Comparison of ENCODE assay signal across 10 mouse cellular contexts in genomic region chr10:59965788-59966187, GRCm38 (mm10). TPM values are rescaled to one million over a fixed set of nuclear protein-coding genes. Genes with fewer than 3 reads are reported as not detected.
DNase-seq lines count a peak whose midpoint lies in the region; ATAC-seq and TF ChIP-seq lines count a peak whose summit lies in the region.
"Had no signal": no experiment of that assay in that cellular context is flagged by ENCODE, and none has a peak within 500 bp of the region (broad histone marks: within the 10 kb centered on the region; RNA-seq: fewer than 3 reads in every experiment).

No protein-coding gene starts in this region.

- H3K27ac ChIP-seq in heart, embryonic 12.5 days (ENCODE audit: poor library complexity, severe bottlenecking), result peak overlapping the region; percentile 65; the same call in 1 of the 2 replicates
- H3K27ac ChIP-seq in lung, postnatal 0 days (ENCODE audit: low read length), result no peak overlapping the region
- H3K27ac ChIP-seq in limb, embryonic 10.5 days, result peak overlapping the region; percentile 96
- H3K27ac ChIP-seq in stomach, postnatal 0 days (replicated peaks), result peak overlapping the region; percentile 87

- H3K36me3 ChIP-seq in heart, embryonic 12.5 days, result no peaks in the 10 kb centered on the region
- H3K36me3 ChIP-seq in lung, postnatal 0 days (ENCODE audit: insufficient read depth, low read length), result no peaks in the 10 kb centered on the region
- no peaks in the 10 kb centered on the region for H3K36me3 ChIP-seq in limb, embryonic 10.5 days
- no peaks in the 10 kb centered on the region for H3K36me3 ChIP-seq in stomach, postnatal 0 days (ENCODE audit: control insufficient read depth, insufficient read depth, low read length)

- 77% methylated on average over 8 of the region's 8 CpGs for whole genome bisulfite sequencing in heart, embryonic 12.5 days
- 72% methylated on average over 8 of the region's 8 CpGs for WGBS in lung, postnatal 0 days
- 38% methylated on average over 8 of the region's 8 CpGs for WGBS in limb, embryonic 10.5 days
- 65% methylated on average over 8 of the region's 8 CpGs for WGBS in stomach, postnatal 0 days

- no peak for DNase-seq in heart, postnatal 4 days
- DNase-seq in lung, postnatal 0 days (ENCODE audit: low spot score), result peak; percentile 5
- DNase-seq in lung, postnatal 14 days, result no peak
- DNase-seq in limb, embryonic 10.5 days (ENCODE audit: low spot score), result peak; percentile 71
- no peak for DNase-seq in stomach, postnatal 0 days (ENCODE audit: low spot score)
- DNase-seq in adrenal gland, postnatal 25 days, result no peak
- DNase-seq in cerebellum, adult 9-10 months, result no peak
- DNase-seq: kidney, adult 8-10 months; right cerebral cortex, adult 18-20 months had no signal

- H3K9me3 ChIP-seq in heart, embryonic 12.5 days (replicated peaks), result 0 out of 2 replicates have a peak, but pooled peaks cover 4% of the 10 kb centered on the region
- no peaks in the 10 kb centered on the region for H3K9me3 ChIP-seq in lung, postnatal 0 days (ENCODE audit: low read length)
- H3K9me3 ChIP-seq in limb, embryonic 10.5 days (replicated peaks), result no peaks in the 10 kb centered on the region
- no peaks in the 10 kb centered on the region for H3K9me3 ChIP-seq in stomach, postnatal 0 days (ENCODE audit: control insufficient read depth, low read length)

- ATAC-seq in heart, embryonic 12.5 days (ENCODE audit: insufficient number of reproducible peaks, low FRiP score), result no peak
- no peak for ATAC-seq in lung, postnatal 0 days
- ATAC-seq in stomach, postnatal 0 days (ENCODE audit: low FRiP score, low TSS enrichment), result no peak

- no peak overlapping the region for H3K4me2 ChIP-seq in heart, embryonic 12.5 days
- H3K4me2 ChIP-seq in lung, postnatal 0 days (replicated peaks; ENCODE audit: low read depth, low read length), result no peak overlapping the region
- H3K4me2 ChIP-seq in stomach, postnatal 0 days (replicated peaks; ENCODE audit: low read depth), result no peak overlapping the region

- H3K9ac ChIP-seq in heart, embryonic 12.5 days, result no peak overlapping the region; the same call in 1 of the 2 replicates
- H3K9ac ChIP-seq in lung, postnatal 0 days (replicated peaks; ENCODE audit: low read depth), result no peak overlapping the region
- H3K9ac ChIP-seq in stomach, postnatal 0 days (ENCODE audit: low read length), result peak overlapping the region; percentile 47

- H3K4me1 ChIP-seq in heart, embryonic 12.5 days (replicated peaks), result peaks cover 30% of the 10 kb centered on the region
- H3K4me1 ChIP-seq in lung, postnatal 0 days (ENCODE audit: insufficient read depth, low read depth, low read length), result peaks cover 10% of the 10 kb centered on the region
- H3K4me1 ChIP-seq in limb, embryonic 10.5 days, result peaks cover 52% of the 10 kb centered on the region
- H3K4me1 ChIP-seq in stomach, postnatal 0 days (replicated peaks; ENCODE audit: control insufficient read depth, insufficient read depth), result peaks cover 17% of the 10 kb centered on the region

- TF ChIP-seq EP300 in lung, postnatal 0 days (IDR thresholded peaks at IDR 0.05), result no peak
- no peak for TF ChIP-seq EP300 in stomach, postnatal 0 days (optimal IDR thresholded peaks at IDR 0.05)

- TF ChIP-seq CTCF in lung, postnatal 0 days (IDR thresholded peaks at IDR 0.05), result no peak
- TF ChIP-seq CTCF in stomach, postnatal 0 days (IDR thresholded peaks at IDR 0.05; ENCODE audit: low read depth), result no peak

- no peaks in the 10 kb centered on the region for H3K27me3 ChIP-seq in heart, embryonic 12.5 days (replicated peaks)
- H3K27me3 ChIP-seq in lung, postnatal 0 days (replicated peaks; ENCODE audit: insufficient read depth, low read length), result no peaks in the 10 kb centered on the region
- no peaks in the 10 kb centered on the region for H3K27me3 ChIP-seq in limb, embryonic 10.5 days (ENCODE audit: low read depth, poor library complexity, severe bottlenecking)
- no peaks in the 10 kb centered on the region for H3K27me3 ChIP-seq in stomach, postnatal 0 days (ENCODE audit: control insufficient read depth, insufficient read depth, low read length)

- no peak overlapping the region for H3K4me3 ChIP-seq in heart, embryonic 12.5 days
- H3K4me3 ChIP-seq in lung, postnatal 0 days (ENCODE audit: low read depth, low read length), result no peak overlapping the region
- H3K4me3 ChIP-seq in limb, embryonic 10.5 days, result peak overlapping the region; percentile 40; the same call in 1 of the 2 replicates
- no peak overlapping the region for H3K4me3 ChIP-seq in stomach, postnatal 0 days (ENCODE audit: low read depth, low read length)

RNA-seq across cellular contexts. Expression of gene Ddit4, which starts 14.2 kb away (rescaled TPM):
- polyA plus RNA-seq in heart, embryonic 12.5 days (2016; fragmentation: Nextera tagmentation; extraction: Ambion mirVana), result 23.9 and 25.7 TPM in 2 replicates
- 10 to 100 TPM; 31.4 to 36.9 TPM for total RNA-seq in heart, postnatal 4 days (2021)
- polyA plus RNA-seq in lung, postnatal 0 days (2015; fragmentation: Nextera tagmentation; extraction: Ambion mirVana), result 21.2 and 28.1 TPM in 2 replicates
- polyA plus RNA-seq in limb, embryonic 10.5 days (2016; fragmentation: Nextera tagmentation; extraction: Ambion mirVana), result 30.3 and 58.7 TPM in 2 replicates
- 12.4 and 17.3 TPM in 2 replicates for polyA plus RNA-seq in stomach, postnatal 0 days (2015; fragmentation: Nextera tagmentation; extraction: Ambion mirVana)
- 35.7 and 57.7 TPM in 2 replicates for total RNA-seq in adrenal gland, postnatal 25 days (2021)

RNA-seq across cellular contexts. Expression of gene Ascc1, which starts 36.8 kb away (rescaled TPM):
- polyA plus RNA-seq in heart, embryonic 12.5 days (2016; fragmentation: Nextera tagmentation; extraction: Ambion mirVana), result 33.2 and 33.8 TPM in 2 replicates
- total RNA-seq in heart, postnatal 4 days (2021), result 10 to 100 TPM; 20.2 to 22.0 TPM
- polyA plus RNA-seq in lung, postnatal 0 days (2015; fragmentation: Nextera tagmentation; extraction: Ambion mirVana), result 47.2 and 50.0 TPM in 2 replicates
- 32.1 and 36.5 TPM in 2 replicates for polyA plus RNA-seq in limb, embryonic 10.5 days (2016; fragmentation: Nextera tagmentation; extraction: Ambion mirVana)
- polyA plus RNA-seq in stomach, postnatal 0 days (2015; fragmentation: Nextera tagmentation; extraction: Ambion mirVana), result 29.0 and 31.6 TPM in 2 replicates
- total RNA-seq in adrenal gland, postnatal 25 days (2021), result 28.8 and 33.8 TPM in 2 replicates

RNA-seq across cellular contexts. Expression of gene Anapc16, which starts 37.1 kb away (rescaled TPM):
- 79.4 and 84.7 TPM in 2 replicates for polyA plus RNA-seq in heart, embryonic 12.5 days (2016; fragmentation: Nextera tagmentation; extraction: Ambion mirVana)
- total RNA-seq in heart, postnatal 4 days (2021), result 10 to 100 TPM; 70.5 to 73.5 TPM
- polyA plus RNA-seq in lung, postnatal 0 days (2015; fragmentation: Nextera tagmentation; extraction: Ambion mirVana), result 105 and 117 TPM in 2 replicates
- 103 and 111 TPM in 2 replicates for polyA plus RNA-seq in limb, embryonic 10.5 days (2016; fragmentation: Nextera tagmentation; extraction: Ambion mirVana)
- polyA plus RNA-seq in stomach, postnatal 0 days (2015; fragmentation: Nextera tagmentation; extraction: Ambion mirVana), result 76.8 and 86.4 TPM in 2 replicates
- total RNA-seq in adrenal gland, postnatal 25 days (2021), result 64.1 and 67.8 TPM in 2 replicates

Comparison
In these comparisons a context has a peak if more than half of its experiments do, and no peak if none do; other contexts are left out.
1. DNase-seq: peak in lung, postnatal 0 days (single experiment) and limb, embryonic 10.5 days (single experiment); none in heart, postnatal 4 days (single experiment), lung, postnatal 14 days (single experiment), stomach, postnatal 0 days (single experiment), adrenal gland, postnatal 25 days (single experiment) and cerebellum, adult 9-10 months (single experiment).